Mouse (Mus musculus) hindbrain, embryonic 11.5 days (tissue): ENCODE results near the gene Brd3. TPM values are rescaled to one million over a fixed set of nuclear protein-coding genes. Genes with fewer than 3 reads are reported as not detected.

Source experiments
- ATAC-seq: fragments of 200-750 bp; cut with Nextera tagmentation; 2 replicates; pipeline ENCODE4 v1.8.0; 2017; ENCODE audit warnings: mild to moderate bottlenecking, moderate TSS enrichment, moderate library complexity; ENCODE audit not compliant: low FRiP score
- DNase-seq: peaks from one replicate; pipeline ENCODE4 v3.0.0-alpha.2; 2015; ENCODE audit warnings: low spot score
- H3K27ac ChIP-seq: fragments of 300-500 bp; sonication (generic); 2 replicates; pipeline ENCODE4 v1.5.1; 2014; ENCODE audit warnings: mild to moderate bottlenecking, low read depth, low read length
- H3K27me3 ChIP-seq: fragments of 300-500 bp; sonication (generic); 2 replicates; pipeline ENCODE4 v1.6.1; 2014; ENCODE audit warnings: mild to moderate bottlenecking, low read length, moderate library complexity, mixed read lengths; ENCODE audit not compliant: control insufficient read depth, insufficient read depth
- H3K36me3 ChIP-seq: fragments of 300-500 bp; sonication (generic); 2 replicates; pipeline ENCODE4 v1.6.1; 2014; ENCODE audit warnings: mild to moderate bottlenecking, low read length, moderate library complexity, mixed read lengths; ENCODE audit not compliant: control insufficient read depth, insufficient read depth
- H3K4me1 ChIP-seq: fragments of 300-500 bp; sonication (generic); replicated peaks from 2 replicates; pipeline ENCODE4 v1.6.1; 2014; ENCODE audit warnings: low read length, mixed read lengths; ENCODE audit not compliant: control insufficient read depth, insufficient read depth
- H3K4me2 ChIP-seq: fragments of 300-500 bp; sonication (generic); replicated peaks from 2 replicates; pipeline ENCODE4 v1.6.1; 2014; ENCODE audit warnings: mild to moderate bottlenecking, low read depth, low read length
- H3K4me3 ChIP-seq: fragments of 300-500 bp; sonication (generic); 2 replicates; pipeline ENCODE4 v1.5.1; 2014; ENCODE audit warnings: low read depth, low read length
- H3K9ac ChIP-seq: fragments of 300-500 bp; sonication (generic); 2 replicates; pipeline ENCODE4 v1.6.1; 2014; ENCODE audit warnings: low read depth, low read length
- H3K9me3 ChIP-seq: fragments of 300-500 bp; sonication (generic); 2 replicates; pipeline ENCODE4 v1.6.1; 2016; ENCODE audit warnings: low read length; ENCODE audit not compliant: control insufficient read depth
- WGBS: fragments of 180-500 bp; shearing (Covaris S2); extraction: QIAGEN DNeasy Blood & Tissue Kit; methylation state at CpG from one replicate; pipeline ENCODE4 v1.1.7; 2014; 5-methylcytosine and 5-hydroxymethylcytosine counted together
- polyA plus RNA-seq: library from polyadenylated mRNA; unstranded; fragments of >200 nt; fragmentation: Nextera tagmentation; extraction: Ambion mirVana; gene quantifications from 2 replicates; pipeline ENCODE4 v1.2.1, GENCODE M21; 2014

Gene Brd3
- polyA plus RNA-seq, 1 experiment from 2014 or later: 161 TPM

GRCm38 (mm10) chr2:27496391-27497028, 11.0 kb downstream of the Brd3 start:
- H3K4me1 ChIP-seq: no peaks in the 10 kb centered on the region

GRCm38 (mm10) chr2:27493971-27494370, 13.5 kb downstream of the Brd3 start:
- Histone ChIP-seq H3K27me3 (no peaks in the 10 kb centered on the region), H3K9me3 (no peaks in the 10 kb centered on the region), H3K9ac (no peak overlapping the region), H3K4me3 (no peak overlapping the region), H3K4me2 (no peak overlapping the region), H3K4me1 (no peaks in the 10 kb centered on the region), H3K27ac (no peak overlapping the region), H3K36me3 (no peaks in the 10 kb centered on the region)
- ATAC-seq (no peak), DNase-seq (no peak)
- WGBS: 94% methylated on average over 3 of the region's 3 CpGs

More at GRCm38 (mm10) chr2:27496391-27497028, 11.0 kb downstream of the Brd3 start:
- DNase-seq (peak; percentile 68), ATAC-seq (no peak)
- Histone ChIP-seq H3K27ac (no peak overlapping the region), H3K4me3 (peak overlapping the region; percentile 23), H3K27me3 (no peaks in the 10 kb centered on the region), H3K36me3 (no peaks in the 10 kb centered on the region), H3K4me2 (peak overlapping the region; percentile 49), H3K9me3 (no peaks in the 10 kb centered on the region), H3K9ac (peak overlapping the region; percentile 5; the same call in 1 of the 2 replicates)
- WGBS: 25% methylated on average over 23 of the region's 23 CpGs

- 89% methylated on average over 2 of the region's 2 CpGs for WGBS
- DNase-seq: no peak
- H3K9me3 ChIP-seq: no peaks in the 10 kb centered on the region
- no peak overlapping the region for H3K9ac ChIP-seq
- no peak for ATAC-seq
- H3K4me2 ChIP-seq: no peak overlapping the region
- no peaks in the 10 kb centered on the region for H3K27me3 ChIP-seq
- no peaks in the 10 kb centered on the region for H3K36me3 ChIP-seq
- H3K4me3 ChIP-seq: no peak overlapping the region
- H3K4me1 ChIP-seq: no peaks in the 10 kb centered on the region
- no peak overlapping the region for H3K27ac ChIP-seq
Observed at GRCm38 (mm10) chr2:27490939-27491338, 16.5 kb downstream of the Brd3 start.

- H3K9me3 ChIP-seq: no peaks in the 10 kb centered on the region
- no peaks in the 10 kb centered on the region for H3K4me1 ChIP-seq
- no peak overlapping the region for H3K9ac ChIP-seq
- WGBS: 84% methylated on average over 1 of the region's 1 CpGs
- H3K4me3 ChIP-seq: no peak overlapping the region
- ATAC-seq (no peak), DNase-seq (no peak)
- H3K27me3 ChIP-seq: no peaks in the 10 kb centered on the region
- H3K4me2 ChIP-seq: no peak overlapping the region
- H3K36me3 ChIP-seq: no peaks in the 10 kb centered on the region
- H3K27ac ChIP-seq: no peak overlapping the region
Observed at GRCm38 (mm10) chr2:27488362-27488761, 19.1 kb downstream of the Brd3 start.

GRCm38 (mm10) chr2:27487336-27488049, 20.0 kb downstream of the Brd3 start:
- no peaks in the 10 kb centered on the region for H3K9me3 ChIP-seq
- ATAC-seq: no peak
- no peak overlapping the region for H3K4me2 ChIP-seq
- H3K27me3 ChIP-seq: no peaks in the 10 kb centered on the region
- H3K36me3 ChIP-seq: no peaks in the 10 kb centered on the region
- H3K4me1 ChIP-seq: no peaks in the 10 kb centered on the region
- H3K4me3 ChIP-seq: no peak overlapping the region
- no peak overlapping the region for H3K9ac ChIP-seq
- DNase-seq: no peak
- no peak overlapping the region for H3K27ac ChIP-seq
- WGBS: 83% methylated on average over 3 of the region's 4 CpGs

- H3K4me1 ChIP-seq: no peaks in the 10 kb centered on the region
- no peak overlapping the region for H3K4me3 ChIP-seq
- no peak for ATAC-seq
- no peaks in the 10 kb centered on the region for H3K9me3 ChIP-seq
- 81% methylated on average over 4 of the region's 4 CpGs for whole genome bisulfite sequencing
- H3K9ac ChIP-seq: no peak overlapping the region
- no peaks in the 10 kb centered on the region for H3K27me3 ChIP-seq
- DNase-seq: no peak
- H3K36me3 ChIP-seq: no peaks in the 10 kb centered on the region
- H3K4me2 ChIP-seq: no peak overlapping the region
- H3K27ac ChIP-seq: no peak overlapping the region
Observed at GRCm38 (mm10) chr2:27486725-27487124, 20.7 kb downstream of the Brd3 start.

- Histone ChIP-seq H3K27ac (no peak overlapping the region), H3K4me3 (no peak overlapping the region), H3K36me3 (no peaks in the 10 kb centered on the region), H3K4me1 (no peaks in the 10 kb centered on the region), H3K9me3 (no peaks in the 10 kb centered on the region), H3K9ac (no peak overlapping the region), H3K4me2 (no peak overlapping the region), H3K27me3 (no peaks in the 10 kb centered on the region)
- WGBS: 87% methylated on average over 7 of the region's 7 CpGs
- DNase-seq (no peak), ATAC-seq (no peak)
Observed at GRCm38 (mm10) chr2:27482265-27482861, 25.1 kb downstream of the Brd3 start.

GRCm38 (mm10) chr2:27480367-27480766, 27.1 kb downstream of the Brd3 start:
- no peak overlapping the region for H3K27ac ChIP-seq
- DNase-seq (no peak), ATAC-seq (no peak)
- no peaks in the 10 kb centered on the region for H3K4me1 ChIP-seq
- H3K9ac ChIP-seq: no peak overlapping the region
- 79% methylated on average over 4 of the region's 4 CpGs for WGBS
- H3K4me2 ChIP-seq: no peak overlapping the region
- no peaks in the 10 kb centered on the region for H3K27me3 ChIP-seq
- H3K9me3 ChIP-seq: no peaks in the 10 kb centered on the region
- H3K4me3 ChIP-seq: no peak overlapping the region
- H3K36me3 ChIP-seq: no peaks in the 10 kb centered on the region

- no peak for ATAC-seq
- Histone ChIP-seq H3K36me3 (no peaks in the 10 kb centered on the region), H3K9me3 (no peaks in the 10 kb centered on the region), H3K27me3 (no peaks in the 10 kb centered on the region), H3K27ac (no peak overlapping the region), H3K4me2 (no peak overlapping the region), H3K4me1 (no peaks in the 10 kb centered on the region), H3K4me3 (no peak overlapping the region), H3K9ac (no peak overlapping the region)
- DNase-seq: no peak
- WGBS: 72% methylated on average over 4 of the region's 4 CpGs
Observed at GRCm38 (mm10) chr2:27479821-27480220, 27.6 kb downstream of the Brd3 start.
